Mouse (Mus musculus): ENCODE results near the gene Cinp. TPM values are rescaled to one million over a fixed set of nuclear protein-coding genes. Genes with fewer than 3 reads are reported as not detected.
A peak's percentile ranks its signal among the peaks of the same experiment; 100 is the strongest.

The Cinp gene
- polyA plus RNA-seq, 1 experiment from 2014 or later, result 31.0 TPM

DNA sequence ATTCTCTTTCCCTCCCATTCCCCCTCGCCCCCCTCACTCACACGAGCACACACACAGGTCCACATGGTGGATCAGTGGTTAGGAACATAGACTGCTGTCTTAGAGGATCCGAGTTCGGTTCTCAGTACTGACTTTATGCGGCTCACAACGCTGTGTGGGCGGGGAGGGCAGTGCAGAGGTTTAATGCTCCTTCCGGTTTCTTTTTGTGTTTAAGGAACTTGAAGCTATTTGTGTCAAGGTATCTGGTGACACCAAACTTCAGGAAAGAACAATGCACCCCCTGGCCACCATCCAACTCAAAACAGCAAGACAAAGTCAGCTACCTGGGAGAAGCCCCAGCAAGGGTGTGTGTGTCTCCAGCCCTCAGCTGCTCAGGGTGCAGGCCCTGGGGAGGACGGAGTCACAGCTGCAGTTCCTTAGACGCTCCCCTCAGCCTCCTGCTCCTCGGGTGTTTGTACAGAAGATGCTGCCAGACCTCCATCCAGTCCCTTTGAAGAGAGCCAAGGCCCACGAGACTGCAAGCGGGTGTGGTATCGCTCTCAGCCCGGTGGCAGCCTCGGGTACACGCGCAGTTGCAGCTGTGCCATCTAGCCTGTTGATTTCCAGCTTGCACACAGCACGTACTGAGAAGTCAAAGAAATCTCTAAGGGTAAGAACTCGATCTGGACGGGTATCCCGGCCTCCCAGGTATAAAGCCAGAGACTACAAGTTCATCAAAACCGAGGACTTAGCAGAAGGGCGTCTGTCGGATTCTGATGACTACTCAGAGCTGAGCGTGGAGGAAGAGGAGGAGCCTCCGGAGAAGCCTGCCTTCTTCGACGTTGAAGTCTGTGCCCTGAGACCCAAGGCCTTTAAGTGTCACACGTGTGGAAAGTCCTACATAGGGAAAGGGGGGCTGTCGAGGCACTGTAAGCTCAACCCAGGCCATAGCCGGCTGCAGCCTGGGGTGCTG is 33.9 kb downstream of the Cinp start:
- H3K4me2 ChIP-seq (replicated peaks; ENCODE audit: low read depth), result no peak overlapping the region
- H3K9me3 ChIP-seq (ENCODE audit: control insufficient read depth), result no peaks in the 10 kb centered on the region
- no peak overlapping the region for H3K9ac ChIP-seq (ENCODE audit: low read depth, low read length)
- H3K4me1 ChIP-seq (replicated peaks; ENCODE audit: control insufficient read depth, insufficient read depth, low read length), result peaks cover 7% of the 10 kb centered on the region; the same call in 1 of the 2 replicates
- H3K27me3 ChIP-seq (replicated peaks; ENCODE audit: control insufficient read depth, insufficient read depth, low read length), result no peaks in the 10 kb centered on the region
- WGBS, result 91% methylated on average over 32 of the region's 32 CpGs
- no peak overlapping the region for H3K4me3 ChIP-seq (ENCODE audit: low read depth, low read length)
- no peak for TF ChIP-seq CTCF (IDR thresholded peaks at IDR 0.05; ENCODE audit: low read depth)
- peaks cover 23% of the 10 kb centered on the region for H3K36me3 ChIP-seq (ENCODE audit: control insufficient read depth, insufficient read depth)
- H3K27ac ChIP-seq (ENCODE audit: low read depth, low read length), result no peak overlapping the region
- no peak for ATAC-seq

DNA sequence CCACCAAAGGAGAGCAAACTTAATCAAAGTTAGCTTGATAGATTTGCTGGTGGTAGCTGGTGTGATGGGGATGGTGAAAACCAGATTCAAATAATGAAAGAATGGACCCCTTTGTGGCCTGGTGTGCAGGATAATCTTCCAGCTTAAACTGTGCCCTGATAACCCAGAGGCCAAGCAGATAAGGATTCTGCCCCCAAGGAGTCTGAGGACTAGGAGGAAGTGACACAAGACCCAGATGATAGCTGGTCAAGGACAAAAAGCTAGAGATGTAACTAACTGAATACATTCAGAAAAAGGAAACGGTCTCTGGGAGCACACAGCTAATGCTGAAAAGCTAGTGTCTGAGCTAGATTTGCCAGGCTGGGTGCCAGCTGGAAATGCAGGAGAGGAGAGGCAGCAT is 37.0 kb downstream of the Cinp start:
- H3K36me3 ChIP-seq (ENCODE audit: control insufficient read depth, insufficient read depth), result peaks cover 18% of the 10 kb centered on the region
- ATAC-seq, result no peak
- H3K4me2 ChIP-seq (replicated peaks; ENCODE audit: low read depth), result no peak overlapping the region; the same call in 1 of the 2 replicates
- no peak overlapping the region for H3K9ac ChIP-seq (ENCODE audit: low read depth, low read length)
- 0 out of 2 replicates have a peak overlapping the region, but pooled peaks have one; percentile 84 for H3K27ac ChIP-seq (ENCODE audit: low read depth, low read length)
- H3K4me1 ChIP-seq (replicated peaks; ENCODE audit: control insufficient read depth, insufficient read depth, low read length), result peaks cover 7% of the 10 kb centered on the region; the same call in 1 of the 2 replicates
- H3K9me3 ChIP-seq (ENCODE audit: control insufficient read depth), result no peaks in the 10 kb centered on the region
- H3K27me3 ChIP-seq (replicated peaks; ENCODE audit: control insufficient read depth, insufficient read depth, low read length), result no peaks in the 10 kb centered on the region
- no peak overlapping the region for H3K4me3 ChIP-seq (ENCODE audit: low read depth, low read length)
- TF ChIP-seq CTCF (IDR thresholded peaks at IDR 0.05; ENCODE audit: low read depth), result no peak
- 57% methylated on average over 1 of the region's 1 CpGs for WGBS

DNA sequence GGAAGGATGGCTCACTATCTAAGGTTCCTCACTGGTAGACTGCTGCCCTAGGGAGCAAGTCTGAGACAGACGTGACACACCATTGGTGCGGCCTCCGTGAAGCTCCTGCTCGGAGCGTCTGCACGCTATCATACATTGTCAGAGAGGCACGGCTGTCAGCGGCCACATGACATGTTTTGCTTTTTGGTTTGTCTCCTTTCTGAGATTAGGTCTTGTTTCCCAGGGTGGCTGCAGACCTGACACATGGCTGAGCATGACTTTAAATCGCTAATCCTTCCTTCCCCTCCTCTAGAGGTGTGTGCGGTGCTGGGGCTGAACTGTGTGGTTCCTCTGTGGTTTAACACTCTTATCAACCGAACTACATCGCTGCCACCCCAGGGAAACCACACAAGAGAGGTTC is 37.5 kb downstream of the Cinp start:
- WGBS, result 49% methylated on average over 12 of the region's 12 CpGs

DNA sequence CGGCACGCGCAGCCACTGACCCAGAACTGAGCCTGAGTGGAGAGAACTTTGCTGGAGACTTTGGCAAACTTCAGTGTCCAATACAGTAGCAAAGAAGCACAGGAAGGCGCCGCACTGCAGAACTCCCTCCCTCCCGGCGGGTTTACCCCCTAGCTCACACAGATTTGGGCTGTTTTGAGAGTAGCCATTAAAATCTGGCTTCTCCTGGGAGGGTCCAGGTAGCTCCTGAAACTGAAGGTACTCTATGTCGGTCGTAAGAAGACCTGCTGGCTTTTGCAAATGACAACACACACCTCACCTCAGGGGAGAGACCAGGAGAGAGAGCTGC is 38.1 kb downstream of the Cinp start:
- H3K9me3 ChIP-seq (ENCODE audit: control insufficient read depth), result no peaks in the 10 kb centered on the region
- ATAC-seq, result 0 out of 2 replicates have a peak, but pooled peaks have one; percentile 0
- peaks cover 13% of the 10 kb centered on the region for H3K36me3 ChIP-seq (ENCODE audit: control insufficient read depth, insufficient read depth)
- peak overlapping the region; percentile 84 for H3K27ac ChIP-seq (ENCODE audit: low read depth, low read length)
- H3K9ac ChIP-seq (ENCODE audit: low read depth, low read length), result peak overlapping the region; percentile 84
- 14% methylated on average over 9 of the region's 9 CpGs for WGBS
- no peak for TF ChIP-seq CTCF (IDR thresholded peaks at IDR 0.05; ENCODE audit: low read depth)
- peak overlapping the region; percentile 87 for H3K4me3 ChIP-seq (ENCODE audit: low read depth, low read length)
- H3K27me3 ChIP-seq (replicated peaks; ENCODE audit: control insufficient read depth, insufficient read depth, low read length), result no peaks in the 10 kb centered on the region
- peaks cover 8% of the 10 kb centered on the region; the same call in 1 of the 2 replicates for H3K4me1 ChIP-seq (replicated peaks; ENCODE audit: control insufficient read depth, insufficient read depth, low read length)
- peak overlapping the region; percentile 89 for H3K4me2 ChIP-seq (replicated peaks; ENCODE audit: low read depth)

More for the DNA sequence above, 37.5 kb downstream of the Cinp start:
- Histone ChIP-seq H3K4me1 (replicated peaks; ENCODE audit: control insufficient read depth, insufficient read depth, low read length) (peaks cover 7% of the 10 kb centered on the region; the same call in 1 of the 2 replicates), H3K36me3 (ENCODE audit: control insufficient read depth, insufficient read depth) (peaks cover 18% of the 10 kb centered on the region), H3K9ac (ENCODE audit: low read depth, low read length) (peak overlapping the region; percentile 34; the same call in 1 of the 2 replicates), H3K4me3 (ENCODE audit: low read depth, low read length) (peak overlapping the region; percentile 87; the same call in 1 of the 2 replicates), H3K27me3 (replicated peaks; ENCODE audit: control insufficient read depth, insufficient read depth, low read length) (no peaks in the 10 kb centered on the region), H3K9me3 (ENCODE audit: control insufficient read depth) (no peaks in the 10 kb centered on the region), H3K4me2 (replicated peaks; ENCODE audit: low read depth) (peak overlapping the region; percentile 89), H3K27ac (ENCODE audit: low read depth, low read length) (peak overlapping the region; percentile 84; the same call in 1 of the 2 replicates)
- no peak for TF ChIP-seq CTCF (IDR thresholded peaks at IDR 0.05; ENCODE audit: low read depth)
- ATAC-seq, result no peak

DNA sequence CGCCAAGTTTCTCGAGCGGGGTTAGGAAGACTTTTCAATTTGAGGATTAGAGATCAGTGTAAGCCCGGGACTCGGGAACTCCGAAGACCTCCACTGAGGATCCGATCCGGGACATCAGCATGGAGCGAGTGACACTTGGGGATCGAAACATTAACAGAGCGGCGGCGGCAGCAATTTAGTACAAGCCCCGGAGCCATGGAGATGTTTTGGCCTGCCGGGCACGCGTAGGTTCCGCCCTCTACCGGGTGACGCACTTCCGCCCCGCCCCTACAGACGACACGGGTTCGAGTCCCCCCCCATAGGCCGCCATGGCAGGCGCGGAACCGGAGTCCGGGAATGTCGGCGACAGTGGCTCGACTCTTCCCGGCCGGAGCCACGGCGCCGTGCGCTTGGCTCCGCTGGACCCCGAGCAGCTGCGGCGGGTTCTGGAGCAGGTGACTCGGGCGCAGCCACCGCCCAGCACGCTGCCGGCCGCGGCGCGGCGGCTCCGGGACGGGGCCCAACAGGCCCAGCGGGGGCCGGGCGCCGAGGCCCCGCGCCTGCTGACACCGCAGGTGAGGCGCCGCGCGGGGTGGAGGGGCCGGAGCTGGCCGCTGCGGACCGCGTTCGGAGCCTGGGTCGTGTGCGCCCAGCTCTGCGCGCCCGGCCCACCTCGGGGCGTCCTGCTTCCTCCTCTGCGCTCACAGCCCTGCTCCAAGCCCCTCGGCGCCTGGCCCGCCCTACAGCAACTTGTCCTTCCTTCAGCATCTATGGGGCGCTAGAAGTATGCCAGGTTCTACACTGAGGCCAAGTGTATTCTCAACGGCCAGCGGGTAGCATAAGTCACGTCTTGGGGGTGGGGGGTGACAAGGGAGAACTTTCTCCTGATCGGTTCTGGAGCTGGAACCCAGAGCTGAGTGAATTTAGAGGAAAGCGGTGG is 38.7 kb downstream of the Cinp start, which contains the start of gene Zfp839:
TSS of gene Zfp839 (plus strand) at position 244 of the 919 bp plus-strand sequence.
- under 1% methylated on average over 78 of the region's 89 CpGs for WGBS
- Histone ChIP-seq H3K4me2 (replicated peaks; ENCODE audit: low read depth) (peak within 1 kb of the TSS; percentile 89), H3K9me3 (ENCODE audit: control insufficient read depth) (no peaks in the 10 kb centered on the region), H3K36me3 (ENCODE audit: control insufficient read depth, insufficient read depth) (peaks cover 7% of the 10 kb centered on the region), H3K4me1 (replicated peaks; ENCODE audit: control insufficient read depth, insufficient read depth, low read length) (peaks cover 10% of the 10 kb centered on the region; the same call in 1 of the 2 replicates), H3K4me3 (ENCODE audit: low read depth, low read length) (peak within 1 kb of the TSS; percentile 87), H3K27ac (ENCODE audit: low read depth, low read length) (peak within 1 kb of the TSS; percentile 84), H3K9ac (ENCODE audit: low read depth, low read length) (peak within 1 kb of the TSS; percentile 84), H3K27me3 (replicated peaks; ENCODE audit: control insufficient read depth, insufficient read depth, low read length) (no peaks in the 10 kb centered on the region)
- peak; percentile 75 for ATAC-seq
- no peak for TF ChIP-seq CTCF (IDR thresholded peaks at IDR 0.05; ENCODE audit: low read depth)

Measured in intestine, postnatal 0 days (tissue).